Mouse (Mus musculus) left cerebral cortex, postnatal 25 days (tissue): Measurements from ENCODE around the gene Olfr514. TPM values are rescaled to one million over a fixed set of nuclear protein-coding genes. Genes with fewer than 3 reads are reported as not detected.

Experiments
- DNase-seq, 2 experiments: peaks; one replicate each; pipeline ENCODE4 v3.0.0; 2022; ENCODE audit warnings: low spot score in 2 of 2, mixed read lengths in 1 of 2
- intact Hi-C: fragments of 180-260 bp; cut with DNase I; formaldehyde crosslinking; loops from one replicate; pipeline ENCODE4 v1.15.1; 2025
- total RNA-seq, 2 experiments: library from RNA; stranded (reverse); gene quantifications; 2 replicates each; pipeline ENCODE4 v1.2.3; 2021

Gene Olfr514
- total RNA-seq, result not detected

- intact Hi-C loops, result no loop called here
- DNase-seq, result no peak
Measured at GRCm38 (mm10) chr7:108825897-108826296, at the start of gene Olfr514. Olfr514 (minus strand) TSS chr7:108825997.

GRCm38 (mm10) chr7:108872279-108872678 is 46.5 kb upstream of the Olfr514 start, which contains the start of gene Olfr517:
Olfr517 (minus strand) TSS chr7:108872379.
- DNase-seq, result no peak
- intact Hi-C loops, result no loop called here

GRCm38 (mm10) chr7:108850429-108850828 is 24.6 kb upstream of the Olfr514 start, which contains the start of gene Olfr516:
Olfr516 (minus strand) TSS chr7:108850529.
- no peak for DNase-seq
- intact Hi-C loops, result loop anchor here (2.0 kb wide), 1 partner anchor 82 kb away; no protein-coding TSS in a partner anchor

- peak; percentile 4 to 39 for DNase-seq
- intact Hi-C loops, result loop anchor here (10.0 kb wide), 1 partner anchor 210 kb away; no protein-coding TSS in a partner anchor
Measured at GRCm38 (mm10) chr7:108814593-108815215, 11.1 kb downstream of the Olfr514 start.

DNA sequence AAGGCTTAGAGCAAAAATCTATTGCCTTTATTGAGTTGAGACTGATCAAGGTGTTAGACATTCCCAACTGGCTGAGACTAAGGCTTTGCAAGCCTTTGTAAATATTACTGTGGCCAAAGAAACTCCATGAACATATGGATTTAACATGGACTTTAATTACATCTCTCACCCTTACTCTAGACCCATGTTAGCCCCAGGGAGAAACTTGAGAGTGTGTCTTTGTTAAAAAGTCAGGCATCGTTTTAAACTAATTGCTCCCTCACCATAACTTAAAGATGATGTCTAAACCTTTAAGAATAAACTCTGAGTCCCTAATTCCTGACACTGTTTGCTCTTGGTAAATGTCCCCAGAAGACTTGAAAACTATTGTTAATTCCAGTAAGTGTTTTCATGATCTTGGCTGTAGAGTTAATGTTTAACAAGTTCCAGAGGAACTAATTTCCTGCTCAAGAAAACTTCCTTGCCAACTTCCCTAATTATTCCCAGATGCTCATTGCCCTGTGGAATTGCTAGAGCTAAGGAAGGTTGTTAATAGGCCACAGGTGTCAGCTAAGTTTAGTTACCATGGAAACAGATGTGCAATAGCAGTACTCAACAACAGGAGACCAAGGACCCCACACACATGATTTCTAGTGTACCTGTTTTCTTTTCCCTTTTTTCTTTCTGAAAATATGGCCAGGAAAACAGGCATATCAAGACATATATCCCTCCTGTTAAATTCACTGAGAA is 28.4 kb downstream of the Olfr514 start:
- DNase-seq, result no peak
- intact Hi-C loops, result no loop called here

Other genes with a start within 250 kb of the Olfr514 start
- gene Olfr506, start 215.2 kb downstream of the Olfr514 start, total RNA-seq, result not detected
- not detected for gene Olfr507, start 204.2 kb downstream of the Olfr514 start, total RNA-seq
- gene Olfr508, start 196.0 kb downstream of the Olfr514 start, total RNA-seq, result not detected
- under 1 TPM in 1 of 2 experiments, not detected in 1; 0.09 TPM for gene Olfr509, start 174.1 kb downstream of the Olfr514 start, total RNA-seq
- gene Olfr510, start 159.6 kb downstream of the Olfr514 start, total RNA-seq, result not detected
- not detected for gene Olfr512, start 112.7 kb downstream of the Olfr514 start, total RNA-seq
- not detected for gene Olfr513, start 75.0 kb downstream of the Olfr514 start, total RNA-seq
- gene Olfr516, start 24.5 kb upstream of the Olfr514 start, total RNA-seq, result not detected
- gene Olfr517, start 46.4 kb upstream of the Olfr514 start, total RNA-seq, result not detected
- gene Olfr518, start 59.0 kb upstream of the Olfr514 start, total RNA-seq, result not detected
- not detected for gene Olfr519, start 68.4 kb upstream of the Olfr514 start, total RNA-seq
- under 1 TPM; 0.48 to 0.71 TPM for gene Nlrp10, start 104.2 kb upstream of the Olfr514 start, total RNA-seq
- gene Eif3f, start 108.4 kb upstream of the Olfr514 start, total RNA-seq, result 10 to 100 TPM; 77.7 to 82.0 TPM
- gene Tub, start 124.3 kb upstream of the Olfr514 start, total RNA-seq, result 100 to 1,000 TPM; 119 to 128 TPM